Mouse (Mus musculus): Measurements from ENCODE around the gene Fbxo30. TPM values are rescaled to one million over a fixed set of nuclear protein-coding genes. Genes with fewer than 3 reads are reported as not detected.

Fbxo30 gene
- 10 to 100 TPM; 29.8 to 33.1 TPM for total RNA-seq (2023)

DNA sequence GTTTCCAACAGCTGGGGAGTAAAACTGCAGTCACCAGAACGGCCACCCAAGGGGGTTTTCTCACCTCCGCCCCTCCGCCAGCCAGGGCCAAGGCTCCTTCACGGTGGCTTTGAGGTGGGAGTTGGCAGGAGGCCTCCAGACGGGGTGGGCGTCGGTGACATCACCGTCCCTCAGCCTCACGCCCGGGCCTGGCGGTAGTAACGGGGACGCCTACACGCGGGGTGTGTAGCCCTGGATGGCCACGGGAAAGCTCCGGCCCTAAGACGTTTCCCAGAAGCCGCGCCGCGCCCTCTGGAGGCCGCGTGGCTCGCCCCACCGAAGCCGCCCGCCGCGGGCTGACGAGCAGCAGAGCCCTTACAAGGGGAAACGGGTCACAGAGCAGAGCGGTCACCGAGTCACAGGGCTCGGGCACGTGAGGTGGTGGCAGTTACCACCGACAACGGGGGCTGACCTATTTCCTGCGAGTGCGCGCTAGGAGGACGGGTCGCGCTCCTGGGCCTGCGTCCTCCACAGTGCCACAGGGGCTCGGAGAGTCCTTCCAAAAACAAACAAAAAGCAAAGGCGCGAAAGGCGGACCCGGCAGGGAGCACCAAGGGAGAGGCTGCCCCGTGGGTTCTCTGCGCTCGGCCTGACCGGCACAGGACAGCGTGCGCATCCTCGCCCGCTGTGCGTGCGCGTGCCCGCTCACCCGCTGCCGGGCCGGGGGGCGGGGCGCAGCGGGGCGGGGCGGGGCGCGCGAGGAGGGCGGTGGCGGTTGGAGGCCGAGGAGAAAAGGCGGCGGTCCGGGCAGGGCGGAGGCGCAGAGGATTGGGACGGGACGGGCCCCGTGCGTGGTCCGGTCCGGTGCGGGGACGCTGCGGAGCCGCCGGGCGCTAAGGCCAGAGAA, at the start of gene Fbxo30:
Gene Fbxo30, plus strand, starts transcription at position 753 of the 886 bp plus-strand sequence.

GRCm38 (mm10) chr10:11343205-11344141, 62.3 kb downstream of the Fbxo30 start, which contains the start of gene Epm2a:
Gene Epm2a (plus strand): TSS chr10:11343404.

Other genes with a start within 250 kb of the Fbxo30 start
- not detected for gene Grm1, start 199.0 kb upstream of the Fbxo30 start, total RNA-seq (2023)
- gene Shprh, start 131.9 kb upstream of the Fbxo30 start, total RNA-seq (2023), result 10 to 100 TPM; 19.1 to 25.4 TPM
- 1 to 10 TPM; 2.4 to 3.9 TPM for gene Epm2a, start 62.1 kb downstream of the Fbxo30 start, total RNA-seq (2023)

Measured in monocyte, adult 59 days (primary cell).